Mouse (Mus musculus) v-Abl transformed pro-B cells (cell line): Measurements from ENCODE around the gene Urb2.

Source experiments
- in situ Hi-C, 2 experiments: fragments of 400-800 bp; cut with MboI; formaldehyde crosslinking; loops; one replicate each; pipeline ENCODE4 v1.15.1; 2025; ENCODE audit not compliant: unreplicated experiment in 2 of 2

The Urb2 gene

DNA sequence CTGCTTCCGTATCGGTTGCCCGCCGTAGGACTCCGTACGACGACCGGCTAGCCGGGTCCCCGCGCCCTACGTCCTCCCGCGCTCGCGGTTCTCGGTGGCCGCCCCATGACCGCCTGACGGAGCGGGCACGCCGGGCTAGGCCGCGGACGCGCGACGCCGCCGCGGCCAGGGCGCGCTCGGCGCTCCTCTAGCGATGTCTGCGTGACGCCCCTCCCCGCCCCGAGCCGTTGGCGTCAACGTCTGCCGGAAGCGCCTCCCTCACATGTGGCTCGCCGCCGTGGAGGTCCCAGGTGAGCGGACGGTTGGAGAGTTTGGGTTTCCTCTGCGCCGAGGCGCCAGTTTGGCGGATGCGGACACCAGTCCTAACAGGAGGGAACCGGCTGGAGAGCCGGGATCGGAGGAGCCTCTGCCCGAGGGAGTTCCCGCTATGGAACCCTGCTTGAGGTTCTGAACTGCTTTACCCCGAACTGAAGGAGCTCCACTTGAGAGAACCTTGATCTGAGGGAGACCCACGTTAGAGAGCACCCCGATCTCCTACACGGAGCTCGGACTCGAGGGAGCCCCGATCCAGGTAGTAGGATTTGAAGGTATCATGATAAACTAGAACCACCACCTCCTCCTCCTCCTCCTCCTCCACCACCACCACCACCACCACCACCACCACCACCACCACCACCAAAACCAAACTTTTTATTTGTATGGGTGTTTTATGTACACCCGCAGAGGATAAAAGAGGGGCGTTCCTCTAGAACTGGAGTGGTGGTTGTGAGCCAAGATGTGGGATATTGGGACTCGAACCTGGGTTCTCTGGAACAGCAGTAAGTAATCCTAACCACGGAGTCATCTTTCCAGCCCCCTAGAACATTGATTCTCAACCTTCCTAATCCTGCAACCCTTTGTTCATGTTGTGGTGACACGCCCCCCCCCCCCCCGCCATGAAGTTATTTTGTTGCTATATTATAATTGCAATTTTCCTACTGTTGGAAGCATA is at the start of gene Urb2, which contains the start of gene Taf5l:
Urb2 (plus strand) TSS at position 272 of the 991 bp plus-strand sequence.
Taf5l (minus strand) TSS at position 161 of the 991 bp plus-strand sequence.
- in situ Hi-C loops, result loop anchor here in 1 of 2 experiments (10.0 kb wide), 1 partner anchor 213 kb away; the partner anchor contains the start of gene Galnt2

DNA sequence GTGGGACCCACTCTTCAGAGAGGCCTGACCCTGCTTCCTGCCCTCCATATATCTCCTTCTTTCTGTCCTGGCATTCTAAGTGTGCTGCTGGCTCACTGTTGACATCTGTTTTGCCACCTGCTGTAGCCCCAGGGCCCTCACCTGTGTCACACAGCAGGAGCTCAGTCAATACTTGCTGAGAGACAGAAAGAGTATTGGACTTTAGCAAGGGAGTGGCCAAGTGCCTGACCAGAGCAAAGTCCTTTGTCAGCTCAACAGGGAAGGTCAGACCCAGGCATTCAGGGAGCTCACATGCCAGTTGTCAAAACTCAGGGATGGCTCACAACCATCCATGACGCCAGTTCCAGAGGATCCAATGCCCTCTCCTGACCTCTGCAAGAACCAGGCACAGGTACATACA is 47.8 kb upstream of the Urb2 start:
- in situ Hi-C loops, result no loop called here

DNA sequence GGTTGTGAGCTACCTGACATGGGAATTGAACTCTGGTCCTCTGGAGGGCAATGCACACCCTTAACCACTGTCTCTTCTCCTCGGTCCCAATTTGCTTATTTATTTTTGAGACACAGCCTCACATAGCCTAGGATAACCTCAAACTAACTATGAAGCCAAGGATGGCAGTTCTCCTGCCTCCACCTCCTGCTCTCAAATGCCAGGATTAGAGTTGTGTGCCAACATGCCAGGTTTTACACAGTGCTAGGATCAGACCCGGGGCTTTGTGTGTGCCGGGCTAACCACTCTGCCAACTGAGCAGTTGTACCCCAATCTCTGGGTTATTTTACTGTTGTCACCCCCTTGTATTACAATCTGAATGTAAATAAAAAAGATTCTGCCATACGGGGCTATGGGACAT is 43.8 kb upstream of the Urb2 start:
- in situ Hi-C loops, result no loop called here

DNA sequence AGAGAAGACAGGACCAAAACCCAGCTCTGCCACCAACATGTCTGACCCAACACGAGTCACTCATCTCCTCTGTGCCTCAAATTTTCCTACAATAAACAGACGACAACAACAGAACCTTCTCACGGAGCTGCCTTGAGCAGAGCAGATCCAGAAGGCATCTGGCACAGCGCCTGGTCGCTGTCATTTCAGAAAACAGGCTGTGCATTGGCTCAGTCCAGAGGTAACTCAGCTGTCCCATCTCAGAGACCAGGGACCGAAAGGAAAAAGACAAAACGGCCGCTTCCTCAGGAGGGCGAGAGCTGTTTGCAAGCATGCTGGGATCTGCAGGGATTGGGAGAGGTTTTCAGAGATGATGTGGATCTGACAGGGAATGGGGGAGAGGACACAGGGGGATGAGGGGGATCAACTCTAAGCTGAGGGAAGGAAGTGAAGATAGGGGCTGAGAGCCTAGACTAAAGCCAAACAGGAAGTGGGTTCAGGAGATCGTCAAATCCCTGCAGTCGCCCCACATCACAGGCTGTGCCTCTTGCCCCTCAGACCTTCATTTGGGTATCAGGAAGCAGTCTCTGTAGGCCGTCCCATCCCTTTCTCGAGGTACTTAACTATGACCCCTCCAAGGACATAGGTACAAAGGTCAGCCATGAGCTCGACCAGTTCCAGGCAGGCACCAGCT is 43.0 kb upstream of the Urb2 start:
- in situ Hi-C loops, result no loop called here

DNA sequence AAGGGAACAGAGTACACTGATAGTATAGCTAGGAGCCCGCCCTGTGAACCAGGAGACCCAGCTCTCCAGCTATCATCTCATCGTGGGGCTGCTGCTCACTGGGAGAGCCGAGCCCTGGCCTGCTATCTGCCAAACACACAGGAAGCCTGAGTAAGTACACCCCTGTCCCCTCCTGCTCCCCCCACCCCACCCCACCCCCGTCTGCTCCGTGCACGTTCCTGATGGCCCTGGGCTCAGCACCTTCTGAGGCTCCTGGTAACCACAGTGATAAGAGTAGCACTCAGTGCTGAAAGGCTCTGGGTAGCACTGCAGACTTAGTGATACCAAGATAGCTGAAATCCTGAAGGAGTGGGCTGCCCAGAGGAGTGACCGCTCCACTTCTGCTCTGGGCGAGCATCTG is 42.4 kb upstream of the Urb2 start:
- in situ Hi-C loops, result no loop called here

DNA sequence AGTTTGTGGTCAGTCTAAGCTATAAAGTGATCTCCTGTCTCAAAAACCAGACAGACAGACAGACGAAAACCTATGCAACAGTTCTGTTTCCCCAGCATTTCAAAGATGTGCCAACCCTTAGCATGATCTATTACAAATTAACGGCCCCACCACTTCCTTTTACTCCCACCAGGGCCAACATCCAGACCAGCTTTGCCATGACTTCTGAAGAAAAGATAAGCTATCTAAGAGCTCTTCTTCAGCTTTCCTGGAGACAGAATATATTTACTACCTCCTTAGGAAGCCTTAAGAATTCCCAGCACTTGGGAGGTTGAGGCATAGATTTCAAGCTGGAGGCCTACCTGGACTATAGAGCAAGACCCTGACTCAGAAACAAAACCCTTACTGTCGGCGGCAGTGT is 41.1 kb upstream of the Urb2 start:
- in situ Hi-C loops, result no loop called here

DNA sequence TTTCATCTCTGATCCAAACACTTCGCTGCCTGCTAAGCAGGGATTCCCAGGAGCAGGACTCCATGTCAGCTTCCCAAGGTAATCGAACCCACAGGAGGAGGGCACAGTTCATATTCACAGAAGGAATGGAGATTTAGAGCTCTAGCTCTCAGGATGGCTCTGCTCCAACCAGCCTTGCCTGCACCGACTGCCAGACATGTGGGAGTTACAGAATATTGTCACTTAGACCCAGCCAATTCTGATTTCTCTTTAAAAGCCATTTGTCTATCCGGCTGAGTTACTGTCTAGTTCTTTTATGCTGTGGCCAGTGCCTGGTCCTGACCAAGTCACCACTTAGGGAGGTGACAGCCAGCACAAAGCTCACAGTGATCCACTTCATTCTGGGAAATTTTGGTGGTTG is 39.6 kb upstream of the Urb2 start:
- in situ Hi-C loops, result no loop called here

DNA sequence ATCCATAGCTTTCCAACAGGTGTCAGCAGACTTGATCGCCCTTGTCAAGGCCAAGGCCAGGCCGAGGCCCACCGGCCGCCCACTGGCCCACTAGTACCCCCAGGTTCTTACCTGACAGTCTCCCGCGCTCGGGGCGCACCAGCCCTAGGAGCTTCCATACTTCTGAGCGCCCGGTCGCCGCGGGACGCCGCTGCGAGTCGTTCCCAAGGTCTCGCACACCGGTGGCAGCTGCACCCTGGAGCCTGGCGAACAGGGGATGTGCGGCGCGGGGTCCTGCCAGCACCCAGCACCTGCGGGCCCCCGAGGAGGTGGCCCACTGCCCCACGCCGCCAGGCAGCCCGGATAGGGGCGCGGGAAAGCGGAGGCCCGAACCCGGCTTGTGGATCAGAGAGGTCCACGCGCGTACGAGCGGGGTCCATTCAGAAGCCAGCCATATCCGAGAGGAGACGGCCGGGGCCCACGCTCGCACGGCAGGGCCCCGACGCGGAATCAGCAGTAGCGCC is 39.0 kb upstream of the Urb2 start:
- in situ Hi-C loops, result no loop called here

DNA sequence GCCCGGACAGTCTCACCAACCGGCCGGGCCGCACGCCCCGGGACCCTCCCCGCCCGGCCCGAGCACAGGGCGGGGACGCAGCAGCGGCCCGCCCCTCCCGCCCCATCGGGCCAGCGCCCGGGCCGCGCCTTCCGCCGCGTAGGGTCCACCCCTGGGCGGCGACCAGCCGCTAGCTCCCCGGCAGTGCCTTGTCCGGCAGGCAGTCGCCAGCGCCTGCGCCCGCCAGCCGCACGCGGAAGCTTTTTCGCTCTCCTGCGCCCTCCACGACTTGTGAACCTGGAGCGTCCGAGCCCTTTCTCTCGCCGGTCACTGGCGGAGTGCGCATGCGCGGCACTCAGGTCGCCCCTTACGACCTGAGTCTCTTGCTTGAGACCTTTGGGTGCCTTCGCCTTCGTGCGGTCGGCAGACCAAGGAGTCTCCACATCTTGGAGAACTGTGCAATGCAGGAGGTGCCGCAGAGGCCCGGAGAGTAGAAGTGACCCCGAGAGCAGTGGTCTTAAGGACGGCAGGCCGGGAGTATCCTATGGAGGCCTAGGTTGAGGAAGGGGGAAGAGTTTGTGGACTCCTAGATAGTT is 38.4 kb upstream of the Urb2 start, which contains the start of gene Abcb10:
Abcb10 (minus strand) TSS at position 297 of the 575 bp plus-strand sequence.
- in situ Hi-C loops, result no loop called here

DNA sequence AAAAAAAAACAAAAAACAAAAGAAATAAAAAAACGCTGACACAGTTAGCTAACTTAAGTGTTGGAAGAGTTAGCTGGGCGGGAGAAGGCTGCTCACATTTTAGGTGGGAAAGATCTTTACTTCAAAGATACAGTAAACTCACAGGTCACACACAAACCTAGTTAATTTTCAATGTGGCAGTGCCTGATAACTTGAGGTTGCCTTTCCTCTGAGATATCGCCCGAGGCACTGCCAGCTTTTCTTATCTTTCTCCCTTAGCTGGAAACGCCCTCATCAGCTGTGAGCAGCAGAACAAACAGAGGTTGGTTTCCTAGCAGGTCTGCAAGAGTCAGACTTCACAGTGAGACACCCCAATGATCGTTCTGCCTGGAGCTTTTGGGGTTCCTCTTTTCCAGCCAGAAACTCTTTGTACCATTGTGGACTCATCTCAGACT is 32.7 kb upstream of the Urb2 start:
- in situ Hi-C loops, result no loop called here

DNA sequence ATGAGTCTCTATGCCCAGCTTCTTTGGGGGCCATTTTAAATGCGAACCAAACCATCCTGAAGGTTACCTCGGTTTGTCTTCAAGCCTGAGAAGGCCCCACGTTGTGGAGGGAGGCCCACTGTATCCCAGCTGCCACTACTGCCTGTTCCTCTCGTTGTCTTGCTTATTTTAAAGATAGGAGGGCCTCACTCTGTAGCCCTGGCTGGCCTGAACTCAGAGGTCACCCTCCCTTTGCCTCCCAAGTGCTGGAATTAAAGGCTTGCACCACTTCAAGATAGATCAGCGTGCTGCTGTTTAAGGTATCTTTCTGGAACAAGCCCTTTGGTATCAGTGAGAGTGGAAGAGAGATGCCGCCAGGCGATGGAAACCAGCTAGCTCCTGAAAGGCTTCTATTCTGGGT is 32.2 kb upstream of the Urb2 start:
- in situ Hi-C loops, result no loop called here

DNA sequence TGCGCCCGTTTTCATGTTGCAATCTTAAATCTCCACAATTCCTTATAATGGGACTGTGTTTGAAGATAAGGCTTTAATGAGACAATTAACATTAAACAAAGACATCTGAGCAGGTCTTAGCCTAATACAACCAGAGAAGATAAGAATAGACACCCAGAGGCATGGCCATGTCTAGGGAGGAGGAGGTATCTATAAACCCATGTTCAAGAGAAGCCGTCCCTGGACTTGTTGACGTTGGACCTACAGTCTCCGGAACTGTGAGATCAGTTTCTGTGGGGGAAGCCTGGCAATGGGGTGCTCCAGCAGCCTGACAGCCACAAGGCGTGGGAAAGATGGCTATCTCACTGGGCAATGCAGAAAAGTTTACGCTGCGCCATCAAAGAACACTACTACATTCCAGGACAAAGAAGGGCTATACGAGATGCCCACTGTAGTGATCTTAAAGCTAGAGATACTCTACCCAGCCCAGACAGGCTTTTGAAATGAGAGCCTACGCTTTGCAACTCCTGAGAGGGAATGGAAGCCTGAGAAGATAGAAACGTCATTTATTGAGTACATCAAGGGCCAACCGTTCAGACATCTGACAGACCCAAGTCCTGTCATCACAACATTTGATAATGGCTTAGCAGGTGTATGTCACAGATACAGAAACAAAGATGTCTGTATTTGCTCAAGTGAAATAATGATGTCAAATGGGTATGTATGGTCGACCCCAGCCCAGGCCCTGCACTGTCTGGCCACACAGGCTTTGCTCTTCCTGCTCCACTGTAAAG is 30.8 kb upstream of the Urb2 start:
- in situ Hi-C loops, result no loop called here

DNA sequence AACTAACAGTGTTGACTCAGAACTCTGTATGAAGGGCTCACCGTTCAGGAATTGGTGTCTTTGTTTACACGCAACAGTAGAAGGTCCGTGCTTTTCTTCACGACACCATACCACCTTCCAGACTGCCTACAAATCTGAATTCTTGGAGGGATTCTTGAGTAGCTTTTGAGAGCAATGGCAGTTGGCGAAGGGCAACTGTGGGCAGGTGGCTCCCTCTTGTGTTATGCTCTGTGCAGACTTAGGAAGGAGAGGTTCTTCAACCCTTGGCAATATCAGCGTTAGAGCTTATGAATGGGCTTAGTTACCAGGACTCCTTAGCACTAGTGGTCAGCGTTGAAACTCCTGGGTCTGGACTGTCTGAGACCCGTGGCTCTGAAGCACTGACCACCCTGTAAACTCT is 28.7 kb upstream of the Urb2 start:
- in situ Hi-C loops, result no loop called here

DNA sequence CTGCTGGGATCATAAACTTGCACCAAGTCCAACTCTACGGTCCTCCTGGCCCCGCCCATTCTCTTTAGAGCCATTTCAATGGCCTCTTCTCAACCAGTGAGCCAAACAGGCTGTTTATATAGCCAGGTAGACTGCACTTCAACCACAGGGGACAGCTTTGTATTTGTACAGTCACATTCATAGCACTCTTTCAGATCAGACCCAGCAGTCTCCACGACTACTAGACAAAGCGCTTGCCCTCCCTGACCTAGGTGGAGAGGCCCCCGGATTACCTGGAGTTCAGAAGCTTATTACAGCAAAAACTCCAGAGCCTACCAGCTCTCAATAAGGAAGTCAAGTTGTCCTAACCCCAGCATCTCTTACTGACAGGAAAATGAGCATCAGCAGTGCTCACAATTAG is 27.7 kb upstream of the Urb2 start:
- in situ Hi-C loops, result no loop called here

DNA sequence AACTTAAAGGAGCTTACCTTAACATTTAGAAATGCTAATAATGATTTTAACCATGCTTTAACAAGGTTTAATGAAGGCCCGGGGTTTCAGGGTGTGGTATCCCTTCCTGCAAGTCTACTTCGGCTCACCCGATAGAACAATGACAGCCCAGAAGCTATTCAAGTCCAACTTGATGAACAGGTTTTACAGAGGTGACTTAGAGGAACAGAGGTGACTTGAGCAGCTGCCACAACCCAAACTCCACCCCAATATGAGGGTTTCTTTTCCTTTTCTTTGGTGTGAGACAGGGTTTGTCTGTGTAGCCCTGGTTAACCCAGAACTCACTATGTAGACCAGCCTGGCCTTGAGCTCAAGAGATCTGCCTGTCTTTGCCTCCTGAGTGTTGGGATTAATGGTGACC is 27.3 kb upstream of the Urb2 start:
- in situ Hi-C loops, result no loop called here

DNA sequence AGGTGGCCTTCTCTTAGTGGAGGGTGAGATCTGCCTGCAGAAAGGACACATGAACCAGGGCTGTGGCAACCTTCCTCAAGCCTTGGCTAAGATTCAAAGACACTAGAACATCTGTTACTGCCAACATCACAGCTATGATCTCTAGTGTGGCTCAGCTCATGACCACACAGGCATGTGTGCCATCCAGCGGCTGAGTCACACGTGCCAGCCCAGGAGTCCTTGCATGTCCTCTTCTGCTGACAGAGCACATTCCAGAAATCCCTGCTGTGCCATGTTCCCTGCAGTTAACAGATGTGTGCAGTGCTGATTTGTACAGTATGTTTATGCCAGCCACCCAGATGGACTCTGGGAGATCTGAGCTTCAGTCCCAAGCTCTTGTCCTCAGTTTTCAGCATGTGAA is 21.7 kb upstream of the Urb2 start:
- in situ Hi-C loops, result no loop called here

DNA sequence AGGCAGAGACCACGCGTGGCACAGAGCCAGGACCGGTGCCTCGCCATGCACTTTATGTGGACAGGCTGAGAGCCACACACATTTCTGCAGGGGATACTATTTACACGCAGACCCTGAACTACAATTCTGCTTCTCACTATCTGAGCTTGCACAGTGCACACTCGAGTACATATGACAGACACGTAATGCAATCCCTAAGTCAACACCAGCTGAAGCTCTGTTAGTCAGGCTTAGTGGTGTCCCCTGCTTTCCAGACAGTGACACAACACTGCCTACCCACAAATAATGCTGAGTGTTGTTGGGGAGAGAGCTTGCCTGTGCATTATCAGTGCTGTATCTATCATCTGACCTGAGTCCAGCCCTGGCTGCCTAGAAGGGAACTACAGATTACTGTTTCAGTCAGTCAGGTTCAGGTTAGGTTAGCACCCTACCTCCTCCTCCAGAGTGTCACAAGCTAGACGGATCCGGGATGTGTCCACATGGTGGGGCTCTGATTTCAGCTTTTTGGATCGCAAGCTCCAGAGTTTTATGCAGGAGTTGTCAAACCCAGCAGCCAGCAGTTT is 18.7 kb upstream of the Urb2 start:
- in situ Hi-C loops, result no loop called here

DNA sequence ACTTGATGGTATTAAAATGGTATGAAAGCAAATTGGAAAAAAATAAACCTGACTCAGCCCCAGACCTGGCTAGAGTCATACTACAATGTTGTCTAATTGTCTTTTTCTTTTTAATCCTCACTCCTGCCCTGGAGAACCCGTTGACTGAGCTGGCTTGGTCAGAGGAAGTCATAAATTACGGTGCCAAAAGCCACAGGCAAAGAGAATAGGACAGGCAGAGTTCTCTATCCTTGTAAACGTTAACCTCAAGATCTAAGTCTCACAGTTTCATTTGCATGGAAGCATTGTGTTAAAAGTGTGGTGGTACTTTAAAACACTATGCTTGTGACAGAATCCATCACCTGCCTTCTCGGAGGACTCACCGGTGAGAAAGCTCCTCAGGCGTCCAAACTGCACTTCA is 13.5 kb upstream of the Urb2 start:
- in situ Hi-C loops, result no loop called here

DNA sequence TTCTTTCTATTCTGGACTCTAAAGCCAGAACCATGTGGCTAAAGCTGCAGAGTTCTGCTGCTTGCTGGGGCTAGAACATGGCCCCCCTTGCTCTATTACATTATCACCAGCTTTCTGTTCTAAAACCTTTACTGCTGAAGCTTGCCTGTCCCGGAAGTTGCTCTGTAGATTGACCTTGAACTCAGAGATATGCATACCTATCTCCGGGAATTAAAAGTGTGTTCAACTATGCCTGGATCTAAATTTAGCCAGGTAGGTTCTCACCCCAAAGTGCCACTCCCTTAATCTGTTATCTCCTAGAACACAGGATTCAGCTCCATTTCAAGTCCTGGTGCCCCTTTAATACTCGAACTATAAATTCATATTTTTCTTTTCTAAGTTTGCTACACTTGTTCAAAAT is 9.7 kb upstream of the Urb2 start:
- in situ Hi-C loops, result no loop called here

DNA sequence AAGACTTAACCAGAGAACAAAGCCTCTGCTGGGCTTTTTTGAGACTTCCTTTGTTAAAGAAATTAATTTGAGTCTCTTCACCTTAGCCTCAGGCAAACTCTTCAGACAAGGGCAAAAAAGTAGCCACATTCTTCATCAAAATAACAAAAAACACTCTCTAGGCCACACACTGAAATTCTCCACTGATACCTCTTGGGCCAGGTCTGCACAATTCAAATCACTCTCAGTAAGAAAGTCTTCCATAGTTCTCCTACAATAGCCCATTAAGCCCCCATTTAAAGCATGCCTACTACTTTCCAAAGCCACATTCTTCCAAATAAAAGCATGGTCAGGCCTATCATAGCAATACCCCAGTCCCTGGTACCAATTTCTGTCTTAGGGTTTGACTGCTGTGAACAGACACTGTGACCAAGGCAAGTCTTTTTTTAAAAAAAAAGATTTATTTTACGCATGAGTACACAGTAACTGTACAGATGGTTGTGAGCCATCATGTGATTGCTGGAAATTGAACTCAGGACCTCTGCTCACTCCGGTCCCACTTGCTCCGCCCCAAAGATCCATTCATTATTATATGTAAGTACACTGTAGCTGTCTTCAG is 9.2 kb upstream of the Urb2 start:
- in situ Hi-C loops, result no loop called here
